Mouse (Mus musculus) thymus, adult 2 months (tissue): ENCODE results near the gene Col26a1.

Source experiments
- CTCF ChIP-seq: fragments of 200-500 bp; IDR thresholded peaks from 2 replicates; pipeline ENCODE4 v1.5.1; 2012; ENCODE audit warnings: mild to moderate bottlenecking, control low read depth, low read length, moderate library complexity, borderline replicate concordance; ENCODE audit not compliant: control insufficient read depth, poor library complexity, insufficient read depth; ENCODE audit errors: extremely low read depth
- POLR2A ChIP-seq: fragments of 200-500 bp; IDR thresholded peaks from 2 replicates; pipeline ENCODE4 v1.6.1; 2012; ENCODE audit warnings: mild to moderate bottlenecking, low read length, control low read depth, moderate library complexity; ENCODE audit not compliant: control insufficient read depth, poor library complexity, insufficient read depth; ENCODE audit errors: extremely low read depth

DNA sequence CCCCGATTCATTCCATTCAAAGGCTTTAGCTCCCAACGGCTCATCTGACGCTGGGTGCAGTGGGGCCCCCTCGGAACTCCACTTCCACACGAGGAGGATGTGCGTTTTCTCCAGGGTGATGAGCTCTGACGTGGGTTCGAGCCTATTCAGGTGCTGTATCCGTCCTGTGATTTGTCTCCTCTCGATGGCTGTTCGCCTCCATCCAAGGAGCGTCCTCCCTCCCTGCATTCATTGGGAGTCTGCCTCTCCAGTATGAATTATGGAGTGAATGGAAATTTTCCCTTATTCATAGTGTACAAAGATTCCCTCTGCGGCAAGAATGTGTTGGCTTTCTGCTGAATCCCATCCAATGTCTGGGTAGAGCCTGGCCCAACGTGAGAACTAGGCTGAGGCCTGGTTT lies 48.9 kb upstream of the Col26a1 start:
- TF ChIP-seq POLR2A (no peak), CTCF (no peak)
